Mouse (Mus musculus): ENCODE measurements around the gene Nrap. TPM values are rescaled to one million over a fixed set of nuclear protein-coding genes. Genes with fewer than 3 reads are reported as not detected.
"Not testable (repeated sequence)": the region's sequence is repeated elsewhere in the genome, so short reads cannot be mapped to it uniquely, and the experiment has no call there.

The Nrap gene
- polyA plus RNA-seq, 1 experiment from 2014 or later, result 0.12 TPM

- ATAC-seq (ENCODE audit: low read depth), result no peak
- H3K27ac ChIP-seq, result no peak overlapping the region
- H3K36me3 ChIP-seq, result peaks cover 6% of the 10 kb centered on the region; the same call in 1 of the 2 replicates
- no peaks in the 10 kb centered on the region for H3K27me3 ChIP-seq
- no peak overlapping the region for H3K9ac ChIP-seq
- no peak overlapping the region for H3K4me2 ChIP-seq
- no peak overlapping the region for H3K4me3 ChIP-seq (replicated peaks)
- WGBS (ENCODE audit: insufficient replicate concordance), result 76% methylated on average over 3 of the region's 3 CpGs
- no peak for DNase-seq
- H3K4me1 ChIP-seq (replicated peaks), result peaks cover 3% of the 10 kb centered on the region; the same call in 1 of the 2 replicates
- H3K9me3 ChIP-seq (replicated peaks), result no peaks in the 10 kb centered on the region
Observed at GRCm38 (mm10) chr19:56420345-56420744, 30.5 kb upstream of the Nrap start.

- Histone ChIP-seq H3K9me3 (replicated peaks) (no peaks in the 10 kb centered on the region), H3K4me2 (no peak overlapping the region), H3K4me1 (replicated peaks) (peaks cover 3% of the 10 kb centered on the region; the same call in 1 of the 2 replicates), H3K27me3 (no peaks in the 10 kb centered on the region), H3K4me3 (replicated peaks) (no peak overlapping the region), H3K9ac (no peak overlapping the region), H3K27ac (no peak overlapping the region), H3K36me3 (peaks cover 3% of the 10 kb centered on the region; the same call in 1 of the 2 replicates)
- WGBS (ENCODE audit: insufficient replicate concordance), result 78% methylated on average over 9 of the region's 9 CpGs
- ATAC-seq (ENCODE audit: low read depth) (no peak), DNase-seq (no peak)
Observed at GRCm38 (mm10) chr19:56419452-56419851, 29.6 kb upstream of the Nrap start.

GRCm38 (mm10) chr19:56418404-56418803 lies 28.6 kb upstream of the Nrap start:
- H3K27me3 ChIP-seq, result no peaks in the 10 kb centered on the region
- H3K9me3 ChIP-seq (replicated peaks), result no peaks in the 10 kb centered on the region
- no peaks in the 10 kb centered on the region for H3K36me3 ChIP-seq
- H3K9ac ChIP-seq, result no peak overlapping the region
- no peak overlapping the region for H3K4me2 ChIP-seq
- H3K27ac ChIP-seq, result no peak overlapping the region
- no peak for DNase-seq
- H3K4me1 ChIP-seq (replicated peaks), result peaks cover 3% of the 10 kb centered on the region; the same call in 1 of the 2 replicates
- no peak for ATAC-seq (ENCODE audit: low read depth)
- WGBS (ENCODE audit: insufficient replicate concordance), result 79% methylated on average over 4 of the region's 4 CpGs
- H3K4me3 ChIP-seq (replicated peaks), result no peak overlapping the region

GRCm38 (mm10) chr19:56409884-56410283 lies 20.0 kb upstream of the Nrap start:
- peaks cover 46% of the 10 kb centered on the region for H3K36me3 ChIP-seq
- H3K4me3 ChIP-seq (replicated peaks); H3K4me1 ChIP-seq (replicated peaks); H3K9me3 ChIP-seq (replicated peaks); H3K27me3 ChIP-seq; H3K4me2 ChIP-seq; H3K9ac ChIP-seq; ATAC-seq (ENCODE audit: low read depth); H3K27ac ChIP-seq; DNase-seq: not testable (repeated sequence)
- WGBS (ENCODE audit: insufficient replicate concordance), result 92% methylated on average over 4 of the region's 4 CpGs

- no peaks in the 10 kb centered on the region for H3K4me1 ChIP-seq (replicated peaks)
- H3K4me3 ChIP-seq (replicated peaks), result no peak overlapping the region
- WGBS (ENCODE audit: insufficient replicate concordance), result 84% methylated on average over 7 of the region's 7 CpGs
- no peak overlapping the region for H3K27ac ChIP-seq
- H3K4me2 ChIP-seq, result no peak overlapping the region
- H3K27me3 ChIP-seq, result no peaks in the 10 kb centered on the region
- H3K9me3 ChIP-seq (replicated peaks), result no peaks in the 10 kb centered on the region
- DNase-seq, result no peak
- ATAC-seq (ENCODE audit: low read depth), result no peak
- peaks cover 56% of the 10 kb centered on the region for H3K36me3 ChIP-seq
- H3K9ac ChIP-seq, result no peak overlapping the region
Observed at GRCm38 (mm10) chr19:56406581-56406980, 16.7 kb upstream of the Nrap start.

GRCm38 (mm10) chr19:56405824-56406223 lies 16.0 kb upstream of the Nrap start:
- no peaks in the 10 kb centered on the region for H3K9me3 ChIP-seq (replicated peaks)
- DNase-seq, result no peak
- no peak overlapping the region for H3K27ac ChIP-seq
- H3K9ac ChIP-seq, result no peak overlapping the region
- H3K4me3 ChIP-seq (replicated peaks), result no peak overlapping the region
- H3K27me3 ChIP-seq, result no peaks in the 10 kb centered on the region
- no peak for ATAC-seq (ENCODE audit: low read depth)
- peaks cover 56% of the 10 kb centered on the region for H3K36me3 ChIP-seq
- WGBS (ENCODE audit: insufficient replicate concordance), result 90% methylated on average over 4 of the region's 4 CpGs
- H3K4me2 ChIP-seq, result no peak overlapping the region
- H3K4me1 ChIP-seq (replicated peaks), result peaks cover 2% of the 10 kb centered on the region

GRCm38 (mm10) chr19:56401864-56402263 lies 12.0 kb upstream of the Nrap start:
- WGBS (ENCODE audit: insufficient replicate concordance), result 86% methylated on average over 6 of the region's 6 CpGs
- H3K4me3 ChIP-seq (replicated peaks), result no peak overlapping the region
- peaks cover 24% of the 10 kb centered on the region for H3K36me3 ChIP-seq
- no peaks in the 10 kb centered on the region for H3K9me3 ChIP-seq (replicated peaks)
- H3K27ac ChIP-seq, result no peak overlapping the region
- ATAC-seq (ENCODE audit: low read depth) (no peak), DNase-seq (no peak)
- H3K4me1 ChIP-seq (replicated peaks), result peaks cover 38% of the 10 kb centered on the region
- no peak overlapping the region for H3K4me2 ChIP-seq
- no peaks in the 10 kb centered on the region for H3K27me3 ChIP-seq
- no peak overlapping the region for H3K9ac ChIP-seq

GRCm38 (mm10) chr19:56400200-56400599 lies 10.4 kb upstream of the Nrap start:
- ATAC-seq (ENCODE audit: low read depth), result peak; percentile 65
- peak overlapping the region; percentile 22; the same call in 1 of the 2 replicates for H3K4me2 ChIP-seq
- H3K9ac ChIP-seq, result no peak overlapping the region
- no peaks in the 10 kb centered on the region for H3K9me3 ChIP-seq (replicated peaks)
- H3K27ac ChIP-seq, result peak overlapping the region; percentile 19; the same call in 1 of the 2 replicates
- peak overlapping the region; percentile 10; the same call in 1 of the 2 replicates for H3K4me3 ChIP-seq (replicated peaks)
- 33% methylated on average over 14 of the region's 14 CpGs for WGBS (ENCODE audit: insufficient replicate concordance)
- H3K4me1 ChIP-seq (replicated peaks), result peaks cover 54% of the 10 kb centered on the region
- H3K36me3 ChIP-seq, result peaks cover 12% of the 10 kb centered on the region
- peak; percentile 80 for DNase-seq
- no peaks in the 10 kb centered on the region for H3K27me3 ChIP-seq

GRCm38 (mm10) chr19:56398528-56398795 lies 8.6 kb upstream of the Nrap start:
- Histone ChIP-seq H3K9ac (peak overlapping the region; percentile 8; the same call in 1 of the 2 replicates), H3K27me3 (no peaks in the 10 kb centered on the region), H3K4me2 (peak overlapping the region; percentile 98), H3K27ac (peak overlapping the region; percentile 20; the same call in 1 of the 2 replicates), H3K36me3 (no peaks in the 10 kb centered on the region), H3K4me3 (replicated peaks) (peak overlapping the region; percentile 81; the same call in 1 of the 2 replicates), H3K9me3 (replicated peaks) (no peaks in the 10 kb centered on the region), H3K4me1 (replicated peaks) (peaks cover 72% of the 10 kb centered on the region)
- DNase-seq (no peak), ATAC-seq (ENCODE audit: low read depth) (no peak)

- ATAC-seq (ENCODE audit: low read depth) (peak; percentile 4; the same call in 1 of the 2 replicates), DNase-seq (no peak)
- H3K9me3 ChIP-seq (replicated peaks), result no peaks in the 10 kb centered on the region
Observed at GRCm38 (mm10) chr19:56397663-56398527, 8.1 kb upstream of the Nrap start.

GRCm38 (mm10) chr19:56396669-56397621 lies 7.1 kb upstream of the Nrap start, which contains the start of gene Casp7:
Gene Casp7 (plus strand): TSS chr19:56397129.
- WGBS (ENCODE audit: insufficient replicate concordance), result under 1% methylated on average over 76 of the region's 78 CpGs

More at GRCm38 (mm10) chr19:56397663-56398527, 8.1 kb upstream of the Nrap start:
- H3K9ac ChIP-seq, result peak overlapping the region; percentile 89
- peak overlapping the region; percentile 98 for H3K4me2 ChIP-seq
- no peaks in the 10 kb centered on the region for H3K27me3 ChIP-seq
- no peaks in the 10 kb centered on the region for H3K36me3 ChIP-seq
- 14% methylated on average over 11 of the region's 11 CpGs for WGBS (ENCODE audit: insufficient replicate concordance)
- H3K4me3 ChIP-seq (replicated peaks), result peak overlapping the region; percentile 81
- H3K27ac ChIP-seq, result peak overlapping the region; percentile 79
- H3K4me1 ChIP-seq (replicated peaks), result peaks cover 77% of the 10 kb centered on the region

More at GRCm38 (mm10) chr19:56396669-56397621, 7.1 kb upstream of the Nrap start, which contains the start of gene Casp7:
- H3K9me3 ChIP-seq (replicated peaks), result no peaks in the 10 kb centered on the region
- peak within 1 kb of the TSS; percentile 79 for H3K27ac ChIP-seq
- no peaks in the 10 kb centered on the region for H3K27me3 ChIP-seq
- H3K36me3 ChIP-seq, result no peaks in the 10 kb centered on the region
- H3K9ac ChIP-seq, result peak within 1 kb of the TSS; percentile 89
- DNase-seq, result peak; percentile 48
- H3K4me1 ChIP-seq (replicated peaks), result peaks cover 86% of the 10 kb centered on the region
- peak within 1 kb of the TSS; percentile 98 for H3K4me2 ChIP-seq
- H3K4me3 ChIP-seq (replicated peaks), result peak within 1 kb of the TSS; percentile 81
- peak; percentile 64 for ATAC-seq (ENCODE audit: low read depth)
